Mouse (Mus musculus) gastrocnemius, adult 18-20 months (tissue): ENCODE data around the gene Miox. TPM values are rescaled to one million over a fixed set of nuclear protein-coding genes. Genes with fewer than 3 reads are reported as not detected.
A peak's percentile ranks its signal among the peaks of the same experiment; 100 is the strongest.

Experiments used
- DNase-seq: peaks from one replicate; pipeline ENCODE4 v3.0.0; 2021; ENCODE audit warnings: low spot score
- total RNA-seq, 2 experiments: library from RNA; stranded (reverse); gene quantifications; 2 replicates each; pipeline ENCODE4 v1.2.3; 2021

Gene Miox
- total RNA-seq, 2 experiments from 2014 or later, result 0.48 TPM; not detected in 1

- peak; percentile 99 for DNase-seq
Observed at GRCm38 (mm10) chr15:89315190-89315731, 18.9 kb upstream of the Miox start, which contains the start of gene Sbf1. TSS of gene Sbf1 (minus strand) at chr15:89315311.

GRCm38 (mm10) chr15:89316146-89316545 lies 18.1 kb upstream of the Miox start:
- DNase-seq, result no peak

DNA sequence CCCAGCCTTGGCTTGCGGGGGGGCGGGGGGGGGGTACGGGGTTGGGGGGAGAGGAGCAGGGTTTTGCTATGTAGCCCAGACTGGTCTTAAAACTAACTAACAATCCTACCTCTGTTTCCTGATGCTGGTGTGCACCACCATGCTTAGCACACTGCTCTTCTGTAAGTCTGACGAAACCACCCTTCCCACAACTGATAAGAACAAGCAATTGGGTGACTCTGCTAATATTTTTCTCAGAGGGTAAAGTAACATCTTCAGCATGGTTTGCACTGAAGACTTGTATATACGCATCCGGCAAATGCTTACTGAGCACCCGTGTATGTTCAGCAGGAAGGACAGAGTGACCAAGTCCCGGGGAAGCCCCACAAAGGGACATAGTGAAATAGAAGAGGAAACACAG lies 12.9 kb upstream of the Miox start:
- DNase-seq, result no peak

DNA sequence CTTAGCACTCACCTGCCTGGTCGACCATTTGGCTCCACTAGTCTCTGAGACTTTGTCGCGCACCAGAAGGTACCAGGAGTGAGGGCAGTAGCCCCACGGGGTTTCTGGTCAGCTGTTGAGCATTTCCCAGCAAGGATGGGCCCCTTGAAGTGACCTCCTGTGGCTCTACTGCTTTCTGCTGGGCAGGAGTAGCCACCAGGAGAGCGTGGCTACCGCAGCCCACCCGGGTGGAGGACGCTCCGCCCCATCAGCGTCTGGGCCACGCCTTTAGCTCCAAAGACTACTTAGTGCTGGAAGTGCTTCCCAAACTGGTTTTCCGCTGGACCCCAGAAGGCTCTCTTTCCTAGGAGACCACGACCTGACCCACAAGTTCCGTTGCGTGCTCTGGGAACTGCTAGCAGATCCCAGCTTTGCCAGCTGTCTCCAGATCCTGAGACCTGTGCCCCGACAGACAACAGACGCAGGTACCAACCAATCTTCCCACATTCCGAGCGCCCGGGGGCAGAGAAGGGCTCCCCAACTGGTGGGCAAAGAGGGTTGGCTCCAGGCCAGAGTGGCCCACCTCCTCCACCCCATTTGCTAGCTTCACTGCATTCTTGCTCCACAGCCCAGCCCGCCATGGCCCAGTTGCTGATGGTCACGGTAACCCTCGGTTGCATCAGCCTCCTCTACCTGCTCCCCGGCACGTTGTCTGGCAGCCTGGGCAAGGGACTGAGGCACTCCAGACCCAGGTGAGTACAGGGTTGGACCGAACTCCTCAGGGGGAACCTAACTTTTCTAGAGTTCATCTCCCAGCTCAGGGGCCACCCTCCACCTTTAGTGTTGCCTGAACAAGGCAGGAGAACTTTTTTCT lies 11.3 kb upstream of the Miox start, which contains the start of gene Adm2:
Adm2 (plus strand) TSS at position 51 of the 853 bp plus-strand sequence.
- no peak for DNase-seq

DNA sequence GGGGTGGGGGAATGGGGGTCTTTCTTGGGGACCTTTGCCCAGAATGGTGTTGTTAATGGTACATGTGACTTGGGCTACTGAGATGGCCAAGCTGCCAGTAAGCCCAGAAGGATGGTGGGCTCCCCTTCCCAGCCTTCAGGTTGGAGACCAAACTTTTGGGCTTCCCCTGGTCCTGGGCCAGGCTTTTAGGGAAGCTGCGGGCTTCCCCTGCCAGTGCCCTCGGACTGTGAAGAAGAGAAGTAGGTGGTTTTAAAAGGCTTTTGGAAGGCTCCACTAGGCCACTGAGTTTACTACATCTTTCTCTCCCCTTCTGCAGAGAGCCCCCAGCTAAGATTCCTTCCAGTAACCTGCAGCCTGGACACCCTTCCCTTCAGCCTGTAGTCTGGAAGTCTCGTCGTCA lies 10.5 kb upstream of the Miox start:
- no peak for DNase-seq

DNA sequence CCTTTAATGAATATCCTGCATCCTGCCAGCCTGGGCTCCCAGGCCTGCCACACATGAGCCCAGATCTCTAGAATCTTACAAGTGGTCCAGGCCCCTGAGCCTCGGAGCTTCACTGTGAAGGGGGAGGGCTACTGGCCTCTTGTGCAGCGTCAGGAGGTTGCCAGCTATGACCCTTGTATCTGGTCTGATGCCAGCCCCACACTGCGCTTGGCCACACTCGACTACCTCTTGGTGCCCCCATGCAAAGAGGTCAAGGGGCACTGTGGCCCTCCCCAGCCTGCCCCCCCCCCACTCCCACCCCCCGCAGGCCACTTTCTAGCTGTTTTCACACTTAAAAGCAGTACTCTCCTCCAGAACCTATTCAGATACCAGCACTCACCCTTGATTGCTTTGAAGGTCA lies 7.8 kb upstream of the Miox start:
- DNase-seq, result no peak

GRCm38 (mm10) chr15:89334774-89335537 lies 758 bp downstream of the Miox start:
- DNase-seq, result no peak

DNA sequence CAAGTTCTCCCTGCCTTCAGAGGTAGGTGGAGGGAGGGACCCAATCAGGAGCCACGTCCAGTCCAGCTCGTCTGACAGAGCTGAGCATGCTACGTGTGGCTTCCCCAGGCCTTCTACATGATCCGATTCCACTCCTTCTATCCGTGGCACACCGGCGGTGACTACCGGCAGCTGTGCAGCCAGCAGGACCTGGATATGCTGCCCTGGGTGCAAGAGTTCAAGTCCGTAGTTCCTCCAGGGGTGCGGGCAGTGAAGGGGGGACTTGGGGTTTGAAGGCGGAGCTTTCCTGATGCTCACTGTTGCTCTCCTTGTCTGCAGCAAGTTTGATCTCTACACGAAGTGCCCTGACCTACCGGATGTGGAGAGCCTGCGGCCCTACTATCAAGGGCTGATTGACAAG lies 2.2 kb downstream of the Miox start:
- no peak for DNase-seq

GRCm38 (mm10) chr15:89339696-89340095 lies 5.5 kb downstream of the Miox start:
- DNase-seq, result no peak

- DNase-seq, result no peak
Observed at GRCm38 (mm10) chr15:89340136-89340535, 5.9 kb downstream of the Miox start.

GRCm38 (mm10) chr15:89341678-89342077 lies 7.5 kb downstream of the Miox start:
- DNase-seq, result no peak

DNA sequence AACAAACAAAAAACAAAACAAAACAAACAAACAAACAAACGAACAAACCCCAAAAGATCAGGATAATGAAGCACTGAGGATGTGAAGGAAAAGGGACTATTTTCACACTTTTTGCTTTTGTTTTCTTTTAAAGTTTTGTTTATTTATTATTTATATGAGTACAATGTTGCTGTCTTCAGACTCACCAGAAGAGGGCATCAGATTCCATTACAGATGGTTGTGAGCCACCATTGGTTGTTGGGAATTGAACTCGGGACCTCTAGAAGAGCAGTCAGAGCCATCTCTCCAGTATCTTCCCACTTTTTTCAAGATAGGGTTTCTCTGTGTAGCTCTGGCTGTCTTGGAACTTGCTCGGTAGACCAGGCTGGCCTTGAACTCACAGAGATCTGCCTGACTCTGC lies 9.1 kb downstream of the Miox start:
- DNase-seq, result no peak

DNA sequence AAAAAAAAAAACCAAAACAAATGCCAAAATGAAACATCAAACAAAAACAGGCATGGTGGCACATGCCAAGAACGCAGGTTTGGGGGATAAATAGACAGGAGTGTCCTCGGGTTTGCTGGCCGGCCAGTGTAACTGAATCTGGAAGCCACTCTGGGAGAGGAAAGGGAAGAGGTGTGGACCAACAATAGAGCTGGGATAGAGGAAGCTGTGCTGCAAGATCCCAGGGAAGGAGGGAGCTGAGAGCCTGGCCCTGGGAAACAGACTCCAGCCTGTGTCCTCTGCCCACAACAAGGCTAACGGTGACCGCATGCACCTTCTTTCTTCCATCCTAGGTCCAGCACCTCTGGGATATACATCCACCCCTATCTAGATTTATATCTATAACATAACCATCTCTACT lies 16.2 kb downstream of the Miox start:
- DNase-seq, result no peak

DNA sequence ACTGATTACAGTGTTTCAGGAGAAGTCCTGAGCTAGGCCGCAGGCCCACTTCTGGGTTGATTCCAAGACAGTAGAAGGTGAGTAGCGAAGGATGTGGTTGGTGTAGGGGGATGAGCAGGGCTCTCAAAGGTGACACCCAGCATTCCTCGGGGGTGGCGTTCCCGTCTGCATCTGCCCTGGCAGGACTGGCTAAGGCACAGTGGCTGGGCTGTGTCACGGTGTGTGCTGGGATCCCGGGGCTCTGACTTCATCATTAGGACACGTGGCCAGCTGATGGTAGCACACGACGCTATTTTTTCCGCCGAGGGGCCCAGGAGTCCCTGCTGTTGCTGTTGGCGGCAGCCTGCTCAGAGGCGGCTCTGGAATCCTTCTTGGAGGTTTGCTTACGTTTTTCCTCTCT lies 17.1 kb downstream of the Miox start:
- no peak for DNase-seq

DNA sequence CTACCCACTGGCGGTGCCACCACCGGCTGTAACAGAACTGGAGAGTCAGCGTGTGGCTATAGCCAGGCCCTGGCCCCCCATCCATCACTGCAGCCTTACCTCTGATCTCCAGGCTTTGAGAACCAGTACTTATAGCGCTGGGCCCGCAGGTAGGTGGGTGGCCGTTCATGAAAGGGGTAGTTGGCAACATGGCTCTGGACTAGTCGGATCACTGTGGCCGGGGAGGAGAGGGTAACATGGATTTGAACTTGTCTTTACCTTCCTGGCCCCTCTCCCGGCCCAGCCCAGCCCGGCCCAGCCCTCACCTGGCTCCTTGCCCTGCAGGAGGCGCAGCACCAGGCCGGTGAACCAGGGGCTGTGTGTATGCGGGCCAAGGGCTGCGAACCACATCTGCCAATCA lies 17.9 kb downstream of the Miox start:
- no peak for DNase-seq

- DNase-seq, result no peak
Observed at GRCm38 (mm10) chr15:89352795-89353194, 18.6 kb downstream of the Miox start.

- DNase-seq, result no peak
Observed at GRCm38 (mm10) chr15:89353837-89354236, 19.6 kb downstream of the Miox start.

DNA sequence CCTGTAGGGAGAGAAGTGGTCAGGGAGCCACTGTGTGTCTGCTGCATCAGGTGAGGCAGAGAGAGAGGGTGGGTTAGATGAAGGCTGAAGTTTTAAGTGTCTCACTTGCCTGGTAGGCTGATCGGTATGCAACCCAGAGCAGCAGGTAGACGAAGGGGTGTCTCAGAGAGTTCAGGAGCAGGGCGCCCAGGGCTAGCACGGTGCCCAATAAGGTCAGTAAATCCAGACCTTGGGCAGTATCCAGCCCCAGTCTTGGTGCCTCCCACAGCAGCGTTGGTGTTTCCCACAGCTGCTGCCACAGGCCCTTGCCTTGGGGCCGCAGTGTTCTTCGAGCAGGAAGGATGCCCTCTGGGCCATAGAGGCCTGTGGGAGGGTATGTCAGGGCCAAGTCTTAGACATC lies 20.3 kb downstream of the Miox start:
- no peak for DNase-seq

GRCm38 (mm10) chr15:89355241-89356187 lies 21.3 kb downstream of the Miox start, which contains the start of the genes Lmf2 and Ncaph2:
TSS of gene Lmf2 (minus strand) at chr15:89355659.
TSS of gene Ncaph2 (plus strand) at chr15:89355719.
- peak; percentile 96 for DNase-seq

DNA sequence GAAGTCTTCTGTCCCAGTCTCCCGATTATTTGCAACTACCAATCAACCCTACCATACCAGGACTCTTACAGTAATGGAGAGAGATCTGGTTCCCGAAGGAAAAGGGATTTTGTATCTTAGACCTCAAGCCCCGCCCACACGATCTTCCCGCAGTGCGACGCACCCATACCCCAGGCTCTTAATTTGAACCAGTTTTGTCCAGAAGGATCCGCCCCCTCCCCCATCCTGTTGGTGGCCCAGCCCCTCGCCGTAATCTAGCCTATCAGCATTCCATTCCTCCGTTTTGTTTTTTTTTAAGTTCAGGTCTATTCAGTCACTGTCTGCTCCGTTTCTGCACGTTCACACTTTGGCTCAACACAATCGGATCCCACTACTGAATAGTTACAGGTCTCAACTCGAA lies 22.2 kb downstream of the Miox start:
- DNase-seq, result no peak

- DNase-seq, result no peak
Observed at GRCm38 (mm10) chr15:89358784-89359183, 24.6 kb downstream of the Miox start.
